Mouse (Mus musculus) c-Kit-negative CD71-positive TER-119-positive erythroid progenitor cells, embryonic 14.5 days (primary cell): ENCODE measurements around the gene Mob1b.

Source experiments
- DNase-seq: peaks from one replicate; pipeline ENCODE4 v3.0.0-alpha.2; 2013; ENCODE audit warnings: low read depth, low spot score

The Mob1b gene

GRCm38 (mm10) chr5:88782072-88782765 is 61.6 kb downstream of the Mob1b start:
- DNase-seq, result no peak

GRCm38 (mm10) chr5:88785059-88785458 is 64.4 kb downstream of the Mob1b start:
- DNase-seq, result no peak

- no peak for DNase-seq
These were observed 70.0 kb downstream of the Mob1b start for GRCm38 (mm10) chr5:88790675-88791074.

- peak; percentile 34 for DNase-seq
These were observed 70.9 kb downstream of the Mob1b start for GRCm38 (mm10) chr5:88791256-88792245.

- no peak for DNase-seq
These were observed 73.0 kb downstream of the Mob1b start for GRCm38 (mm10) chr5:88793676-88794075.

GRCm38 (mm10) chr5:88795910-88796584 is 75.4 kb downstream of the Mob1b start:
- DNase-seq, result no peak

GRCm38 (mm10) chr5:88796588-88796987 is 75.9 kb downstream of the Mob1b start:
- DNase-seq, result no peak

GRCm38 (mm10) chr5:88797121-88797520 is 76.5 kb downstream of the Mob1b start:
- DNase-seq, result no peak

GRCm38 (mm10) chr5:88805616-88806015 is 85.0 kb downstream of the Mob1b start:
- no peak for DNase-seq

GRCm38 (mm10) chr5:88806278-88806677 is 85.6 kb downstream of the Mob1b start:
- DNase-seq, result no peak

GRCm38 (mm10) chr5:88807342-88807741 is 86.7 kb downstream of the Mob1b start:
- DNase-seq, result no peak

GRCm38 (mm10) chr5:88813188-88813587 is 92.5 kb downstream of the Mob1b start:
- no peak for DNase-seq
